Mouse (Mus musculus): ENCODE measurements around the gene Add1.

GRCm38 (mm10) chr5:34533820-34534219 lies 39.6 kb upstream of the Add1 start:
- no peak for TF ChIP-seq CTCF (IDR thresholded peaks at IDR 0.05; ENCODE audit: low read depth)
- no peak for TF ChIP-seq EP300 (IDR thresholded peaks at IDR 0.05; ENCODE audit: low read depth)

All from heart, postnatal 0 days (tissue).